Mouse (Mus musculus) limb, embryonic 12.5 days (tissue): Measurements from ENCODE around the gene Cd4. TPM values are rescaled to one million over a fixed set of nuclear protein-coding genes. Genes with fewer than 3 reads are reported as not detected.

Source experiments
- ATAC-seq: fragments of 200-750 bp; cut with Nextera tagmentation; 2 replicates; pipeline ENCODE4 v1.8.0; 2017; ENCODE audit warnings: low read depth, moderate TSS enrichment; ENCODE audit not compliant: insufficient number of reproducible peaks, insufficient read depth, low FRiP score, low TSS enrichment
- H3K27ac ChIP-seq: fragments of 300-500 bp; sonication (generic); 2 replicates; pipeline ENCODE4 v1.5.1; 2016; ENCODE audit warnings: mild to moderate bottlenecking, moderate library complexity
- H3K27me3 ChIP-seq: fragments of 300-500 bp; sonication (generic); 2 replicates; pipeline ENCODE4 v1.6.1; 2016; ENCODE audit warnings: mild to moderate bottlenecking, moderate library complexity
- H3K36me3 ChIP-seq: fragments of 300-500 bp; sonication (generic); 2 replicates; pipeline ENCODE4 v1.6.1; 2016; ENCODE audit warnings: mild to moderate bottlenecking, moderate library complexity
- H3K4me1 ChIP-seq: fragments of 300-500 bp; sonication (generic); replicated peaks from 2 replicates; pipeline ENCODE4 v1.6.1; 2016
- H3K4me2 ChIP-seq: fragments of 300-500 bp; sonication (generic); 2 replicates; pipeline ENCODE4 v1.6.1; 2016; ENCODE audit warnings: mild to moderate bottlenecking, moderate library complexity
- H3K4me3 ChIP-seq: fragments of 300-500 bp; sonication (generic); replicated peaks from 2 replicates; pipeline ENCODE4 v1.5.1; 2016; ENCODE audit warnings: mild to moderate bottlenecking
- H3K9ac ChIP-seq: fragments of 300-500 bp; sonication (generic); replicated peaks from 2 replicates; pipeline ENCODE4 v1.6.1; 2016; ENCODE audit warnings: mild to moderate bottlenecking, moderate library complexity
- H3K9me3 ChIP-seq: fragments of 300-500 bp; sonication (generic); 2 replicates; pipeline ENCODE4 v1.6.1; 2016; ENCODE audit warnings: mild to moderate bottlenecking, moderate library complexity
- WGBS: fragments of 180-500 bp; shearing (Covaris S2); methylation state at CpG from one replicate; pipeline ENCODE4 v1.1.7; 2016; 5-methylcytosine and 5-hydroxymethylcytosine counted together
- polyA plus RNA-seq: library from polyadenylated mRNA; unstranded; fragments of >200 nt; fragmentation: Nextera tagmentation; extraction: Ambion mirVana; gene quantifications from 2 replicates; pipeline ENCODE4 v1.2.1, GENCODE M21; 2016

Cd4 gene
- polyA plus RNA-seq, 1 experiment from 2014 or later, result 0.15 TPM

- peak overlapping the region; percentile 99; the same call in 1 of the 2 replicates for H3K27ac ChIP-seq
- H3K9me3 ChIP-seq, result no peaks in the 10 kb centered on the region
- ATAC-seq, result no peak
- H3K9ac ChIP-seq, result 0 out of 2 replicates have a peak overlapping the region, but pooled peaks have one; percentile 99
- H3K4me1 ChIP-seq, result peaks cover 59% of the 10 kb centered on the region
- peak overlapping the region; percentile 86 for H3K4me3 ChIP-seq
- WGBS, result 78% methylated on average over 27 of the region's 28 CpGs
- peak overlapping the region; percentile 80 for H3K4me2 ChIP-seq
- H3K36me3 ChIP-seq, result peaks cover 16% of the 10 kb centered on the region
- peaks cover 20% of the 10 kb centered on the region for H3K27me3 ChIP-seq
Observed at GRCm38 (mm10) chr6:124858561-124859318, 29.3 kb downstream of the Cd4 start.

- Histone ChIP-seq H3K4me2 (peak overlapping the region; percentile 80), H3K27ac (peak overlapping the region; percentile 99), H3K9ac (peak overlapping the region; percentile 99), H3K9me3 (no peaks in the 10 kb centered on the region), H3K36me3 (peaks cover 24% of the 10 kb centered on the region), H3K4me1 (peaks cover 52% of the 10 kb centered on the region), H3K4me3 (peak overlapping the region; percentile 86), H3K27me3 (peaks cover 19% of the 10 kb centered on the region)
- WGBS, result 25% methylated on average over 26 of the region's 26 CpGs
- no peak for ATAC-seq
Observed at GRCm38 (mm10) chr6:124857840-124858530, 30.0 kb downstream of the Cd4 start.

- under 1% methylated on average over 83 of the region's 86 CpGs for WGBS
- no peaks in the 10 kb centered on the region for H3K9me3 ChIP-seq
- ATAC-seq, result peak; percentile 83
- peak within 1 kb of the TSS; percentile 99 for H3K9ac ChIP-seq
- peaks cover 44% of the 10 kb centered on the region for H3K4me1 ChIP-seq
- peak within 1 kb of the TSS; percentile 86 for H3K4me3 ChIP-seq
- H3K4me2 ChIP-seq, result peak within 1 kb of the TSS; percentile 80
- peaks cover 32% of the 10 kb centered on the region for H3K36me3 ChIP-seq
- peak within 1 kb of the TSS; percentile 99 for H3K27ac ChIP-seq
- peaks cover 12% of the 10 kb centered on the region; the same call in 1 of the 2 replicates for H3K27me3 ChIP-seq
Observed at GRCm38 (mm10) chr6:124856916-124857839, 30.8 kb downstream of the Cd4 start, which contains the start of gene P3h3. TSS of gene P3h3 (minus strand) at chr6:124857752.

- H3K4me2 ChIP-seq, result peak overlapping the region; percentile 80
- peaks cover 39% of the 10 kb centered on the region for H3K36me3 ChIP-seq
- peak; percentile 72 for ATAC-seq
- H3K9ac ChIP-seq, result peak overlapping the region; percentile 99
- peak overlapping the region; percentile 86 for H3K4me3 ChIP-seq
- H3K27ac ChIP-seq, result peak overlapping the region; percentile 99
- H3K9me3 ChIP-seq, result no peaks in the 10 kb centered on the region
- WGBS, result 5% methylated on average over 14 of the region's 14 CpGs
- H3K27me3 ChIP-seq, result peaks cover 4% of the 10 kb centered on the region; the same call in 1 of the 2 replicates
- H3K4me1 ChIP-seq, result peaks cover 35% of the 10 kb centered on the region
Observed at GRCm38 (mm10) chr6:124856321-124856720, 31.7 kb downstream of the Cd4 start.

- 75% methylated on average over 12 of the region's 12 CpGs for WGBS
- H3K27ac ChIP-seq, result no peak overlapping the region
- no peak overlapping the region for H3K4me3 ChIP-seq
- peaks cover 4% of the 10 kb centered on the region; the same call in 1 of the 2 replicates for H3K27me3 ChIP-seq
- peaks cover 27% of the 10 kb centered on the region for H3K4me1 ChIP-seq
- no peak overlapping the region for H3K4me2 ChIP-seq
- ATAC-seq, result no peak
- no peaks in the 10 kb centered on the region for H3K9me3 ChIP-seq
- no peak overlapping the region for H3K9ac ChIP-seq
- H3K36me3 ChIP-seq, result peaks cover 50% of the 10 kb centered on the region
Observed at GRCm38 (mm10) chr6:124854647-124855046, 33.4 kb downstream of the Cd4 start.

GRCm38 (mm10) chr6:124850535-124850934, 37.5 kb downstream of the Cd4 start:
- Histone ChIP-seq H3K27me3 (no peaks in the 10 kb centered on the region), H3K36me3 (peaks cover 75% of the 10 kb centered on the region), H3K4me1 (peaks cover 2% of the 10 kb centered on the region; the same call in 1 of the 2 replicates), H3K4me3 (no peak overlapping the region), H3K9me3 (no peaks in the 10 kb centered on the region), H3K4me2 (no peak overlapping the region), H3K27ac (no peak overlapping the region), H3K9ac (no peak overlapping the region)
- WGBS, result 50% methylated on average over 8 of the region's 8 CpGs
- no peak for ATAC-seq

GRCm38 (mm10) chr6:124847305-124847704, 40.7 kb downstream of the Cd4 start:
- H3K27me3 ChIP-seq, result no peaks in the 10 kb centered on the region
- no peak overlapping the region for H3K27ac ChIP-seq
- peaks cover 73% of the 10 kb centered on the region for H3K36me3 ChIP-seq
- peak; percentile 60 for ATAC-seq
- no peaks in the 10 kb centered on the region for H3K4me1 ChIP-seq
- H3K9ac ChIP-seq, result no peak overlapping the region
- WGBS, result 15% methylated on average over 9 of the region's 9 CpGs
- H3K9me3 ChIP-seq, result no peaks in the 10 kb centered on the region
- no peak overlapping the region for H3K4me3 ChIP-seq
- H3K4me2 ChIP-seq, result no peak overlapping the region

GRCm38 (mm10) chr6:124840241-124841167, 47.5 kb downstream of the Cd4 start, which contains the start of gene Gnb3:
TSS of gene Gnb3 (minus strand) at chr6:124840275.
- 0 out of 2 replicates have a peak within 1 kb of the TSS, but pooled peaks have one; percentile 8 for H3K27ac ChIP-seq
- ATAC-seq, result no peak; the same call in 1 of the 2 replicates
- H3K36me3 ChIP-seq, result peaks cover 48% of the 10 kb centered on the region
- peaks cover 37% of the 10 kb centered on the region for H3K4me1 ChIP-seq
- H3K4me3 ChIP-seq, result no peak within 1 kb of the TSS
- peak within 1 kb of the TSS; percentile 32; the same call in 1 of the 2 replicates for H3K4me2 ChIP-seq
- H3K9me3 ChIP-seq, result no peaks in the 10 kb centered on the region
- WGBS, result 30% methylated on average over 15 of the region's 15 CpGs
- H3K27me3 ChIP-seq, result no peaks in the 10 kb centered on the region
- peak within 1 kb of the TSS; percentile 40 for H3K9ac ChIP-seq

- Histone ChIP-seq H3K27ac (0 out of 2 replicates have a peak overlapping the region, but pooled peaks have one; percentile 8), H3K36me3 (peaks cover 41% of the 10 kb centered on the region), H3K4me1 (peaks cover 41% of the 10 kb centered on the region), H3K9me3 (no peaks in the 10 kb centered on the region), H3K4me3 (no peak overlapping the region), H3K9ac (peak overlapping the region; percentile 40), H3K27me3 (no peaks in the 10 kb centered on the region), H3K4me2 (peak overlapping the region; percentile 32; the same call in 1 of the 2 replicates)
- ATAC-seq, result no peak
- 10% methylated on average over 8 of the region's 8 CpGs for WGBS
Observed at GRCm38 (mm10) chr6:124839805-124840204, 48.2 kb downstream of the Cd4 start.

GRCm38 (mm10) chr6:124836411-124836810, 51.6 kb downstream of the Cd4 start:
- peaks cover 42% of the 10 kb centered on the region for H3K36me3 ChIP-seq
- no peak overlapping the region for H3K4me3 ChIP-seq
- H3K4me1 ChIP-seq, result peaks cover 51% of the 10 kb centered on the region
- no peaks in the 10 kb centered on the region for H3K27me3 ChIP-seq
- ATAC-seq, result no peak
- H3K9ac ChIP-seq, result no peak overlapping the region
- no peak overlapping the region for H3K4me2 ChIP-seq
- WGBS, result 80% methylated on average over 7 of the region's 7 CpGs
- H3K9me3 ChIP-seq, result no peaks in the 10 kb centered on the region
- no peak overlapping the region for H3K27ac ChIP-seq
